Mouse (Mus musculus) retina, embryonic 14.5 days (tissue): ENCODE data around the gene Thrb.

Experiments used
- DNase-seq: peaks from one replicate; pipeline ENCODE4 v3.0.0-alpha.2; 2015; ENCODE audit warnings: low spot score

Thrb gene

GRCm38 (mm10) chr14:17713297-17713904 is 53.3 kb downstream of the Thrb start:
- no peak for DNase-seq

GRCm38 (mm10) chr14:17719494-17719893 is 59.4 kb downstream of the Thrb start:
- DNase-seq = no peak

GRCm38 (mm10) chr14:17722824-17723445 is 62.9 kb downstream of the Thrb start:
- DNase-seq = peak; percentile 49

GRCm38 (mm10) chr14:17724577-17724976 is 64.5 kb downstream of the Thrb start:
- no peak for DNase-seq

GRCm38 (mm10) chr14:17726906-17727305 is 66.8 kb downstream of the Thrb start:
- no peak for DNase-seq

- no peak for DNase-seq
Measured at GRCm38 (mm10) chr14:17727878-17728277, 67.8 kb downstream of the Thrb start.

- no peak for DNase-seq
Measured at GRCm38 (mm10) chr14:17728889-17729288, 68.8 kb downstream of the Thrb start.

- peak; percentile 58 for DNase-seq
Measured at GRCm38 (mm10) chr14:17731020-17731419, 71.0 kb downstream of the Thrb start.

- no peak for DNase-seq
Measured at GRCm38 (mm10) chr14:17733077-17733778, 73.2 kb downstream of the Thrb start.

- peak; percentile 93 for DNase-seq
Measured at GRCm38 (mm10) chr14:17733779-17734137, 73.7 kb downstream of the Thrb start.

GRCm38 (mm10) chr14:17735440-17735839 is 75.4 kb downstream of the Thrb start:
- DNase-seq = no peak

GRCm38 (mm10) chr14:17740903-17741302 is 80.8 kb downstream of the Thrb start:
- no peak for DNase-seq

- DNase-seq = no peak
Measured at GRCm38 (mm10) chr14:17742264-17742663, 82.2 kb downstream of the Thrb start.

- DNase-seq = no peak
Measured at GRCm38 (mm10) chr14:17742902-17743712, 83.0 kb downstream of the Thrb start.

GRCm38 (mm10) chr14:17743713-17744158 is 83.7 kb downstream of the Thrb start:
- DNase-seq = no peak

- DNase-seq = no peak
Measured at GRCm38 (mm10) chr14:17747922-17748321, 87.9 kb downstream of the Thrb start.

GRCm38 (mm10) chr14:17748945-17749344 is 88.9 kb downstream of the Thrb start:
- no peak for DNase-seq

GRCm38 (mm10) chr14:17751911-17752310 is 91.8 kb downstream of the Thrb start:
- DNase-seq = no peak

GRCm38 (mm10) chr14:17753429-17753828 is 93.4 kb downstream of the Thrb start:
- no peak for DNase-seq

- no peak for DNase-seq
Measured at GRCm38 (mm10) chr14:17756732-17757131, 96.7 kb downstream of the Thrb start.

GRCm38 (mm10) chr14:17767987-17768386 is 107.9 kb downstream of the Thrb start:
- DNase-seq = no peak

- DNase-seq = no peak
Measured at GRCm38 (mm10) chr14:17774404-17774803, 114.3 kb downstream of the Thrb start.
